Mouse (Mus musculus) hindbrain, embryonic 13.5 days (tissue): Measurements from ENCODE around the gene Rab15. TPM values are rescaled to one million over a fixed set of nuclear protein-coding genes. Genes with fewer than 3 reads are reported as not detected.
A peak's percentile ranks its signal among the peaks of the same experiment; 100 is the strongest.

Experiments
- ATAC-seq: fragments of 200-750 bp; cut with Nextera tagmentation; 2 replicates; pipeline ENCODE4 v1.8.0; 2017; ENCODE audit warnings: moderate TSS enrichment; ENCODE audit not compliant: low FRiP score
- H3K27ac ChIP-seq: fragments of 300-500 bp; sonication (generic); 2 replicates; pipeline ENCODE4 v1.5.1; 2015; ENCODE audit warnings: inconsistent platforms, mild to moderate bottlenecking, moderate library complexity
- H3K27me3 ChIP-seq: fragments of 300-500 bp; sonication (generic); 2 replicates; pipeline ENCODE4 v1.6.1; 2015; ENCODE audit warnings: mild to moderate bottlenecking, inconsistent platforms
- H3K36me3 ChIP-seq: fragments of 300-500 bp; sonication (generic); 2 replicates; pipeline ENCODE4 v1.6.1; 2015; ENCODE audit warnings: mild to moderate bottlenecking, inconsistent platforms
- H3K4me1 ChIP-seq: fragments of 300-500 bp; sonication (generic); replicated peaks from 2 replicates; pipeline ENCODE4 v1.6.1; 2015; ENCODE audit warnings: inconsistent platforms
- H3K4me2 ChIP-seq: fragments of 300-500 bp; sonication (generic); 2 replicates; pipeline ENCODE4 v1.6.1; 2015; ENCODE audit warnings: inconsistent platforms, mild to moderate bottlenecking, moderate library complexity
- H3K4me3 ChIP-seq: fragments of 300-500 bp; sonication (generic); 2 replicates; pipeline ENCODE4 v1.5.1; 2015; ENCODE audit warnings: mild to moderate bottlenecking, inconsistent platforms
- H3K9ac ChIP-seq: fragments of 300-500 bp; sonication (generic); 2 replicates; pipeline ENCODE4 v1.6.1; 2015; ENCODE audit warnings: mild to moderate bottlenecking, inconsistent platforms
- H3K9me3 ChIP-seq: fragments of 300-500 bp; sonication (generic); 2 replicates; pipeline ENCODE4 v1.6.1; 2016; ENCODE audit warnings: inconsistent platforms
- WGBS: fragments of 180-500 bp; shearing (Covaris S2); methylation state at CpG from one replicate; pipeline ENCODE4 v1.1.7; 2015; 5-methylcytosine and 5-hydroxymethylcytosine counted together
- polyA plus RNA-seq: library from polyadenylated mRNA; unstranded; fragments of >200 nt; fragmentation: Nextera tagmentation; extraction: Ambion mirVana; gene quantifications from 2 replicates; pipeline ENCODE4 v1.2.1, GENCODE M21; 2015

Gene Rab15
- polyA plus RNA-seq, 1 experiment from 2014 or later: 30.9 TPM

DNA sequence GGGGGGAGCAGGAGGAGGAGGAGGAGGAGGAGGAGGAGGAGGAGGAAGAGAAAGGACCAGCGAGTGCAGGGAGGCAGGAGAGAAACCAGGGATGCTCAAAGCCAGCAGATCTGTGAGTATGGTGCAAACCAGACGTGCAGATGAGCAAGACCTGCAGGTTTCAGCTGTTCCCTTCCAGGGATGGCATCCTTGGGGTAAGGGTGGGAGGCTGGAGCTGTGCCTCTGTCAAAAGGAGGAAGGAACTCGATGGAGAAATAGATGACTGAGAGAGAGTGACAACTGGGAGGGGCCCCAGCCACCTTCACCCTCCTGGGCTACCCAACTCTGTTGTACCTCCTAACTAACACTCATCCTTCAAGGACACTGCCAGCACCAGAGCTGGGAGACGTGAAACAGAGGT, 6.0 kb downstream of the Rab15 start:
- Histone ChIP-seq H3K4me3 (no peak overlapping the region), H3K4me1 (peaks cover 47% of the 10 kb centered on the region)
- 61% methylated on average over 4 of the region's 4 CpGs for WGBS

DNA sequence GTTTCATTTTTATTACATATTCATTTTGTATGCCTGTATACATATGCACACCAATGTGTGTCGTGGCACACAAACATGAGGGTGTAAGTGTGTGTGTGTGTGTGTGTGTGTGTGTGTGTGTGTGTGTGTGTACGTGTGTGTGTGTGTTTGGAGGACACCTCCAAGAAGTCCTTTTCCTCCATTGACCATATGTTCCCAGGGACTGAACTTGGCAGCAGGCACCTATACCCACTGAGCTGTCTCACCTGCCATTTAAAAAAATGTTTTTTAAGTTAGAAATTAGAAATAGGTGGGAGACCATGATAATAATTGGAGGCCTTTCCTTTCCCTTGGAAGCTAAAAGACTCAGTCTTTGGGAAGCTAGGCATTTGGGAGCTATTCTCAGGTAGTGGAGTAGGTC, 8.6 kb downstream of the Rab15 start:
- no peaks in the 10 kb centered on the region for H3K9me3 ChIP-seq
- no peak overlapping the region for H3K9ac ChIP-seq
- H3K4me1 ChIP-seq: peaks cover 23% of the 10 kb centered on the region
- H3K27ac ChIP-seq: no peak overlapping the region
- H3K4me3 ChIP-seq: no peak overlapping the region
- 93% methylated on average over 2 of the region's 2 CpGs for WGBS
- no peak overlapping the region for H3K4me2 ChIP-seq
- no peak for ATAC-seq
- peaks cover 18% of the 10 kb centered on the region; the same call in 1 of the 2 replicates for H3K36me3 ChIP-seq
- H3K27me3 ChIP-seq: 0 out of 2 replicates have a peak, but pooled peaks cover 2% of the 10 kb centered on the region

More for the DNA sequence above, 6.0 kb downstream of the Rab15 start:
- no peak for ATAC-seq
- Histone ChIP-seq H3K27me3 (peaks cover 17% of the 10 kb centered on the region), H3K4me2 (no peak overlapping the region), H3K9ac (no peak overlapping the region), H3K36me3 (peaks cover 7% of the 10 kb centered on the region; the same call in 1 of the 2 replicates), H3K27ac (no peak overlapping the region), H3K9me3 (no peaks in the 10 kb centered on the region)

DNA sequence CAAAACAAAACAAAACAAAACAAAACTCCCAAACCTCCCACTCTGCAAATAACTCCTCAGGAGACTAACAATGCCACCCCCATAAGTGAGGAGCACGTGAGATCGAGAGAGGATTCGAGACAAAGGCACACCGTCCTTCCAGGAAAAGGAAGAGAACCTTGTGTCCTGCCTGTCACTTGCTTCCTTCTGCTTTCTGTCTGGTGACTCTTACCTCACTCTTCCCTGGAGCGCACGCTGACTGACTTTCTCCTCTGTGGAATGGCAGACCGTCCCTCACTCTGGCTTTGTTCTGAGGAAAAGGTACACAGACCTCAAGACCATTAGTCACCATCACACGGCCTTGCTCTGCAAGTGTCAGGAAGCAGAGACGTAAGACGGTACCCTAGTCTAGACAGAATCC, 9.2 kb downstream of the Rab15 start:
- H3K27me3 ChIP-seq: 0 out of 2 replicates have a peak, but pooled peaks cover 2% of the 10 kb centered on the region
- 75% methylated on average over 10 of the region's 10 CpGs for WGBS
- ATAC-seq: no peak
- H3K4me3 ChIP-seq: no peak overlapping the region
- H3K9me3 ChIP-seq: no peaks in the 10 kb centered on the region
- no peak overlapping the region for H3K4me2 ChIP-seq
- no peak overlapping the region for H3K9ac ChIP-seq
- H3K27ac ChIP-seq: no peak overlapping the region
- peaks cover 18% of the 10 kb centered on the region; the same call in 1 of the 2 replicates for H3K36me3 ChIP-seq
- peaks cover 17% of the 10 kb centered on the region for H3K4me1 ChIP-seq

DNA sequence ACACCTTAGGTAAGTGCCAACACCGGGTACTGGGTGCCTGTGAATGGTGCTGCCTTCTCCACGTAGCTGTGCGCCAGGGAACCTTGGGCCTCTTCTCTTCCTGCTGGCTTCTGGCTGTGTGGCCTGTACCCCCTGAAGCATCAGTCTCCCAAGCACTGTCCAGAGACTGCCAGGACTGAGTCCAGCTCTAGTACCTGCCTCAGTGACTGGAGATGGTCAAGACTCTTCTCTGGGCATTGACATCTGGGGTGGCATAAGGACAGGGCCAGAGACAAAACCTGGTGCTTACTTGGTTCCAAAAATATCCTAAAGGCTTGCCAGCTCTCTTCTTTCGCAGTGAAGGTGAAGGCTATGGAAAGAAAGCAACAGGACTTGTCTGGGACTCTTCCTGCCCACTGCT, 11.7 kb downstream of the Rab15 start:
- H3K4me1 ChIP-seq: no peaks in the 10 kb centered on the region
- no peak for ATAC-seq
- no peaks in the 10 kb centered on the region for H3K27me3 ChIP-seq
- no peak overlapping the region for H3K4me2 ChIP-seq
- H3K36me3 ChIP-seq: peaks cover 18% of the 10 kb centered on the region; the same call in 1 of the 2 replicates
- H3K9me3 ChIP-seq: no peaks in the 10 kb centered on the region
- H3K9ac ChIP-seq: no peak overlapping the region
- H3K4me3 ChIP-seq: no peak overlapping the region
- H3K27ac ChIP-seq: no peak overlapping the region
- WGBS: 95% methylated on average over 4 of the region's 4 CpGs

DNA sequence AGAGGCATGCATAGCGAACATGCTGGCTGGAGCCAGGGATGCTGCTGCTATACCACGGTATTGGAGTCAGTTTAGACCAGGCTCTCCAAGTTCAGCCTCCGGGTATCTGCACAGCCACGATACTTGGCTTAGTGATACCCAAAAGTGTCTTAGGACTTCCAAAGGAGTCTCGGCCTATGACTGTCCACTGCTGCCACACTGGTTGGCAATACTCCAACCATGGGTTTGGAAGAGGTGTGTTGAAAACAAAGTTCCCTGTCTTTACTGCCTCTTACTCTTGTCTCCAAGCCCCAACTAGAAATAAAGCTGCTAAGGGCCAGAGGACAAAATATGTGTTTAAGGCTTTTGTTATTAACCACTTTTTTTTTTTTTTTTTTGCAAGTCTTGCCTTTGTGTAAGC, 12.2 kb downstream of the Rab15 start:
- H3K36me3 ChIP-seq: peaks cover 18% of the 10 kb centered on the region; the same call in 1 of the 2 replicates
- no peak for ATAC-seq
- no peaks in the 10 kb centered on the region for H3K9me3 ChIP-seq
- H3K27ac ChIP-seq: no peak overlapping the region
- 93% methylated on average over 5 of the region's 5 CpGs for WGBS
- no peaks in the 10 kb centered on the region for H3K4me1 ChIP-seq
- H3K9ac ChIP-seq: no peak overlapping the region
- H3K27me3 ChIP-seq: no peaks in the 10 kb centered on the region
- no peak overlapping the region for H3K4me2 ChIP-seq
- no peak overlapping the region for H3K4me3 ChIP-seq

DNA sequence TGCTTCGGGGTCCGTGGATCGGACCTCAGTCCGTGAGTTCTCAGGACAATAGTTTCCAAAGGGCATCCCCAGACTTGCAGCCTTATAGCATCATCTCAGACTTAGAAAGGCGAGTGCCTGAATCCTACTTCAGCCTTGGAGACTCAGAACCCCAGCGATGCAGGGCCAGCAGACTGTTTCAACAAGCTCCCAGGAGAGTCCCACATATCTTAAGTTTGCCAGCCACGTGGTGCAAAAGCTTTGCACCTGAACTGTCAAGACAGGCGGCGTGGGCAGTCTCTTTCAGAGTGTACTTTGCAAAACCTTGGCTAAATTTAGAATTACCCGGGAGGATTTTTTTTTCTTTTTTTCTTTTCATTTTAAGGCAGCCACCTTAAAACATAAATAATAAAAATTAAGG, 14.9 kb downstream of the Rab15 start:
- no peaks in the 10 kb centered on the region for H3K27me3 ChIP-seq
- H3K4me3 ChIP-seq: no peak overlapping the region
- no peak overlapping the region for H3K27ac ChIP-seq
- H3K4me1 ChIP-seq: no peaks in the 10 kb centered on the region
- ATAC-seq: no peak
- peaks cover 23% of the 10 kb centered on the region for H3K36me3 ChIP-seq
- H3K4me2 ChIP-seq: no peak overlapping the region
- H3K9me3 ChIP-seq: no peaks in the 10 kb centered on the region
- no peak overlapping the region for H3K9ac ChIP-seq
- 87% methylated on average over 10 of the region's 10 CpGs for WGBS

DNA sequence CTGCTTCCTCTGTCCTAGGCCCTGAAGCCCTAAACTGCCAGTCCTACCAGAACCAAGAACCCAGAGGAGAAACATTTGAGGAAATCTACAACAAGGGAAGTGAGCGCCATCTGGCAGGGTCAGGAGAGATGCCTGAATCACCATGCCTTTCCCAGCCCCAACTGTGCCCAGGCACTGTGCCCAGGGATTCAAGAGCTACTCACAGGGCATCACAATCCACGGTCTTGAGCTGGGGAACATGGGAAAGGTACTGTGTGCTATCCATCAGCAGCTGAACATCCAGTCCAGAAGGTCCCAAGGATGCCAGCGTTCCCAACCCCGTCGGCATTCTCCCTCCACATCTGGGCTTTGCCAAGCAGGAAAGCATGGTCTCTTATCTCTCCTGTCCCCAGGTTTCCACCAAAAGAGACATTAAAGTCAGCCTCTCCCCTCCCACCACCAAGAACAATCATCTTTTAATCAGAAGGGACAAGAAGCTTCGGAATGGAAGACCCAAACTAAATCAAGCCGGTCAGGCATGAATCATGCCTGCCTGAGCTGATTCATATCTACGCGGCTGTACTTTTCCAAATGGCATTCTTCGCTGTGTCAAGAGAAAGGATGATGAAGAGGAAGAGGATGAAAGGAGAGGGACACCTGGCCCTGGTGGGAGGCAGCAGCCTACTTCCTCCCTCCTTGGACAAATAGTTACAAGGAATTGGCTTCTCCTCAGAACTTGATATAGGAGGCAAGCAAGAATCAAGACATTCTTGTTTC, 17.5 kb downstream of the Rab15 start:
- WGBS: 89% methylated on average over 10 of the region's 10 CpGs
- Histone ChIP-seq H3K9me3 (no peaks in the 10 kb centered on the region), H3K27ac (no peak overlapping the region), H3K9ac (no peak overlapping the region), H3K4me1 (no peaks in the 10 kb centered on the region), H3K36me3 (peaks cover 15% of the 10 kb centered on the region), H3K4me2 (no peak overlapping the region), H3K27me3 (no peaks in the 10 kb centered on the region), H3K4me3 (no peak overlapping the region)
- ATAC-seq: no peak

DNA sequence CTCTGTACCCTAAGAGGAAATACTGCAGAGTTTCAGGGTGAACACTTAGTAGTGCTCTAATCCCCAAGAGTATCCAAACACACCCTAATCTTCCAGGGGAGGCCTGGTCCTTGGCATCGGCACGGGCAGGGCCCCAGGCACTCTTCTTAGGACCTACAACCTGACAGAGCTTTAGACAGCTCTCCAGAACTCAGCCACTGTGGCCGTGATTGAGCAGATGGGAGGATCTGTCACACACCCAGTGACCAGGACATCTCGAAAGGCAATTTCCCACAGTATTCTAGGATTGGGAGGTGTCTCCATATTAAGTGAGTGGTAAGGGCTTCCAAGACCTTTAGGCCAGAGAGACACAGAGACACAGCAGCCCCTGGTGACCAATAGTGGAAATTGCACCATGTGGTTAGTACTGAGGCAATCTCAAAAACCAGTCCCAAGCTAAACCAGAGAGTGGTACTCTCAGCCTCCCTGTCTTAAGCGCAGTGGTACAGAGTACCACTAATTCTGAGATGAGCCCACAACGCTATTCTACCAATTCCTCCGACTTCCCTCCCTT, 18.9 kb downstream of the Rab15 start:
- no peak overlapping the region for H3K4me3 ChIP-seq
- 64% methylated on average over 7 of the region's 7 CpGs for WGBS
- no peak overlapping the region for H3K27ac ChIP-seq
- H3K4me1 ChIP-seq: no peaks in the 10 kb centered on the region
- ATAC-seq: 0 out of 2 replicates have a peak, but pooled peaks have one; percentile 36
- H3K9ac ChIP-seq: no peak overlapping the region
- H3K4me2 ChIP-seq: no peak overlapping the region
- peaks cover 21% of the 10 kb centered on the region for H3K36me3 ChIP-seq
- H3K27me3 ChIP-seq: no peaks in the 10 kb centered on the region
- H3K9me3 ChIP-seq: no peaks in the 10 kb centered on the region

DNA sequence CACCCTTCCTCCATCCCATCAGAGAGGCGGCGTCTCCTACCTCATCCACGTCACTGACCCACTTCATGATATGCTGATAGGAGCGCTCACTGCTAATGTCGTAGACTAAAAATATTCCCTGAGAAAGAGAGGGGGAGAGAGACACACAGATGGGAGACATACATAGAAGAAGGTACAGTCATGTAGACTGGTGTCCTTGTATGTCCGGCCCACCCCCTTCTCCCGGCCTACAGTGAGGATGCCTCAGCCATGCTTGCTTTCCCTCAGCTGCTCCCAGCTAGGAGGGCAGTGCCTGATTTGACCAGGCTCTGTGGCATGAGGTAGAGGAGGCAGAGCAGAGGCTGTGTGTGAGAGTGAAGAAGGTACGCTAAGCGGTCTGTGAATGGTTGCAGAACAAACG, 19.7 kb downstream of the Rab15 start:
- H3K27ac ChIP-seq: no peak overlapping the region
- H3K4me1 ChIP-seq: no peaks in the 10 kb centered on the region
- no peaks in the 10 kb centered on the region for H3K9me3 ChIP-seq
- H3K4me3 ChIP-seq: no peak overlapping the region
- no peak overlapping the region for H3K4me2 ChIP-seq
- no peaks in the 10 kb centered on the region for H3K27me3 ChIP-seq
- no peak for ATAC-seq
- H3K9ac ChIP-seq: no peak overlapping the region
- WGBS: 91% methylated on average over 10 of the region's 10 CpGs
- H3K36me3 ChIP-seq: peaks cover 21% of the 10 kb centered on the region

DNA sequence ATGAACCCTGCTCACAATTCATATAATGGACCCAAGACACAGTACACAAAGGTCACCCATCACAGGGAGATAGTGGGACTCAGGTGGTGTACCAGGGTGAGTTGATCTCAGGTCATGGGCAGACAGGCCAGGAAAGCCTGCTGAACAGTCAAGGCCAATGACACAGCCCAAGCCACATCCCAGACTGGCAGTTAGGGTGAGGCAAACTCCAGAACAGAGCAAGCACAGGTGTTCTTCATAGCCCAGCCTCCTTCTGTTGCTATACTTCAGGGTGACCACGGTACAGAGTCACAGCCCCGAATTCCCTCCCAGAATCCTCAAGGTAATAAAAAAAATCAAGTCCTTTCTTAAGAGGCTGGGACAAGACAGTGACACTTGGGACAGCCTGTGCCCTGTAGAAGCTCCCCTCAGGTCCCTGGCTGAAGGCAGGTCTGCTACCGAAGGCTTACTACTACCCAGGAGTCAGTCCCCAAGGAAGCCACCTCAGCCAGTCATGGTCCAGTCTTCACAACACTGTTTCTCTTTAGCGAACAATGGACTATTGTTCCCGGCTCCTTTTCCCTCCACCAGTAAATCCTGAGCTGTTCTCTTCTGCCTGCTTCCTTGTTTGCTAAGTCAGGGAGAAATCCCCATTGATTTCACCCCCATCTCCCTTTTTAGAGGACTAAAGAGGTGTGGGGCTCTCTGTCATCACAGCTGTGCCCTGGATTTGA, 24.5 kb downstream of the Rab15 start:
- H3K27ac ChIP-seq: no peak overlapping the region
- no peaks in the 10 kb centered on the region for H3K4me1 ChIP-seq
- WGBS: 64% methylated on average over 5 of the region's 5 CpGs
- ATAC-seq: no peak
- no peaks in the 10 kb centered on the region for H3K27me3 ChIP-seq
- no peaks in the 10 kb centered on the region for H3K9me3 ChIP-seq
- H3K9ac ChIP-seq: no peak overlapping the region
- H3K4me2 ChIP-seq: no peak overlapping the region
- H3K4me3 ChIP-seq: no peak overlapping the region
- H3K36me3 ChIP-seq: peaks cover 18% of the 10 kb centered on the region

DNA sequence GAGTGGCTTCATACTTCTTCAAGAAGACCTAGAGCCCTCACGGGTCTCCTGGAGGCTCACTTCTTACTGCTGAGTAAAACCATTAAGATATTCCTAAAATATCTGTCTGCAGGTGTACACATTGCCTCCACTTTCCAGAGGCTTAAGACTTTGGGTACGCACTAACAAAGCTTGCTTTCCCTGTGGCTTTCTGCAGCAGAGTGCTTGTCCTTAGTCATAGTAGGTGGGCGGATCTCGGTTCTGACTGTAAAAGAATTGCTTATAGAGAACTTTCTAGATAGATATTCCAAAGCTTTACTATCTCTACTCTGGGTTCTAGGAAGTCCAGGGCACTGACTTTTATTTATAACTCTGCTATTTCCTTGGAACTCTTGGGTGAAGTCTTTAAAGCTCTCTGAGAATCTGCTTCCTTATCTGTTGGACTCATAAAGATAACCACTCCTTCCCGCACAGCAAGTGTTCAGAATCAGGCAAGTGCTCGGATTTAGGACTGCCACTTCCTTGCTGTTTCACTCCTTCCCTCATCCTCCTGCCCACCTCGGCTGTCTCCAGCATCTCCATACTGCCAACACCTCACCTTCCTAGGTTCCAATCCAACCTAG, 25.7 kb downstream of the Rab15 start:
- Histone ChIP-seq H3K9ac (no peak overlapping the region), H3K36me3 (peaks cover 11% of the 10 kb centered on the region; the same call in 1 of the 2 replicates), H3K27me3 (no peaks in the 10 kb centered on the region), H3K4me2 (no peak overlapping the region), H3K27ac (no peak overlapping the region), H3K4me3 (no peak overlapping the region), H3K9me3 (no peaks in the 10 kb centered on the region), H3K4me1 (no peaks in the 10 kb centered on the region)
- ATAC-seq: no peak
- 93% methylated on average over 7 of the region's 7 CpGs for WGBS

DNA sequence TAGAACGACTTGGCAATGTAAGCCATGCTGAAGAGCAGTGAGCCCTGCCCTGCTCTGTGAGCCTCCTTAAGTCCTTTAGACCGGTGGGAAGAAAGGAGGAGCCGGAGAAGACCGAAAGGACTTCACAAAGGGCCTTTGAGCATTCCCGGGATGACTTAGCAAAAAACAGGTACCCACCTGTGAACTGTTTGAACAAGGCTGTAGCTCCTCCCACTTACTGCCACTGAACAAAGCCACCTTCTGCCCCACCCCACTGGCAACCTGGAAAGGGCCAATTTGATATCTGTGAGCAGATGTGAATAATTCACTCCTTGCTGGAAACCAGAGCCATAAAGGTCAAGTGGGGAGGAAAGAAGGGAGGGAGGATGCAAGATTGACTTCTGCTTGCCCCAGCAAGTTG, 27.4 kb downstream of the Rab15 start, which contains the start of gene Gpx2:
Gpx2 (minus strand) TSS at position 205 of the 400 bp plus-strand sequence.
- WGBS: 75% methylated on average over 5 of the region's 5 CpGs
- no peaks in the 10 kb centered on the region for H3K27me3 ChIP-seq
- no peak for ATAC-seq

More for the DNA sequence above, 27.4 kb downstream of the Rab15 start, which contains the start of gene Gpx2:
- H3K4me2 ChIP-seq: no peak within 1 kb of the TSS
- peaks cover 10% of the 10 kb centered on the region; the same call in 1 of the 2 replicates for H3K36me3 ChIP-seq
- H3K4me1 ChIP-seq: no peaks in the 10 kb centered on the region
- H3K9ac ChIP-seq: no peak within 1 kb of the TSS
- H3K4me3 ChIP-seq: no peak within 1 kb of the TSS
- H3K27ac ChIP-seq: no peak within 1 kb of the TSS
- H3K9me3 ChIP-seq: no peaks in the 10 kb centered on the region
